Mouse (Mus musculus): Measurements from ENCODE around the gene Atp5f1. TPM values are rescaled to one million over a fixed set of nuclear protein-coding genes. Genes with fewer than 3 reads are reported as not detected.

The Atp5f1 gene
- polyA plus RNA-seq, 1 experiment: 570 TPM

- H3K4me3 ChIP-seq (ENCODE audit: low read depth, low read length): no peak overlapping the region
- TF ChIP-seq POLR2A (IDR thresholded peaks at IDR 0.05; ENCODE audit: insufficient read depth, low read length) (no peak), CTCF (IDR thresholded peaks at IDR 0.05; ENCODE audit: low read depth, low read length) (no peak), EP300 (IDR thresholded peaks at IDR 0.05; ENCODE audit: insufficient read depth, low read depth, low read length) (no peak)
- no peaks in the 10 kb centered on the region for H3K27me3 ChIP-seq (ENCODE audit: control insufficient read depth, insufficient read depth, low read length, poor library complexity, severe bottlenecking)
- H3K9ac ChIP-seq (ENCODE audit: low read depth, poor library complexity, severe bottlenecking): no peak overlapping the region
- no peaks in the 10 kb centered on the region for H3K9me3 ChIP-seq (replicated peaks; ENCODE audit: control insufficient read depth, insufficient read depth, low read length, poor library complexity, severe bottlenecking)
- no peaks in the 10 kb centered on the region for H3K36me3 ChIP-seq (ENCODE audit: control insufficient read depth, insufficient read depth, low read length, poor library complexity, severe bottlenecking)
- H3K27ac ChIP-seq (ENCODE audit: insufficient read depth, low read length): no peak overlapping the region
- H3K4me1 ChIP-seq (ENCODE audit: control insufficient read depth, insufficient read depth, low read length): peaks cover 2% of the 10 kb centered on the region
Observed at GRCm38 (mm10) chr3:105894601-105895592, 65.0 kb downstream of the Atp5f1 start.

DNA sequence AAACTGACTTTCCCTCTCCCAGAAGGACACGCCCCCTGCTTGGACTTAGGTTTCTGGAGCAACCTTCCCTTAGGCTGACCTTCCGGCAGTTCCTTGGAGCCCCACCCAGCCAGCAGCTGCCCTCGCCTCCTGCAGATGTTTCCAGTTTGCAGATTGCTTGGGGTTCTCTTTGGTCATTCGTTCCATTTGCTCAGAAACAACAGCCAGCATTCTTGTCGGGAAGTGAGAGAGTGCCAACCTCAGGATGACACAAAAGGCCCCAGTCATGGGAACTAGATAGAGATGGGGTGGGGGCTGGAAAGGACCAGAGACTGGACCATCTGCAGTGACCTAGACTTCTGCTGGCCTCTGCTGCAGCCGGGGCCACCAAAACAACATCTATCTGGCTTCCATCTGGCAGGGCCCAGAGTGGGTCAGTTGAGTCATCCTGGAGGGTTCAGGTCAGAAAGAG, 65.9 kb downstream of the Atp5f1 start:
- Histone ChIP-seq H3K9ac (ENCODE audit: low read depth, poor library complexity, severe bottlenecking) (no peak overlapping the region), H3K27me3 (ENCODE audit: control insufficient read depth, insufficient read depth, low read length, poor library complexity, severe bottlenecking) (no peaks in the 10 kb centered on the region), H3K36me3 (ENCODE audit: control insufficient read depth, insufficient read depth, low read length, poor library complexity, severe bottlenecking) (no peaks in the 10 kb centered on the region), H3K27ac (ENCODE audit: insufficient read depth, low read length) (no peak overlapping the region), H3K9me3 (replicated peaks; ENCODE audit: control insufficient read depth, insufficient read depth, low read length, poor library complexity, severe bottlenecking) (no peaks in the 10 kb centered on the region), H3K4me3 (ENCODE audit: low read depth, low read length) (no peak overlapping the region), H3K4me1 (ENCODE audit: control insufficient read depth, insufficient read depth, low read length) (peaks cover 2% of the 10 kb centered on the region)
- TF ChIP-seq EP300 (IDR thresholded peaks at IDR 0.05; ENCODE audit: insufficient read depth, low read depth, low read length): peak; percentile 68; the same call in 1 of the 2 replicates
- no peak for TF ChIP-seq POLR2A (IDR thresholded peaks at IDR 0.05; ENCODE audit: insufficient read depth, low read length)

Other genes with a start within 250 kb of the Atp5f1 start
- 87.7 and 88.6 TPM in 2 replicates for gene Rap1a, start 158.8 kb downstream of the Atp5f1 start, polyA plus RNA-seq (2011; ENCODE audit: insufficient read depth, insufficient read length, low read depth, missing spikeins)
- gene Adora3, start 89.2 kb downstream of the Atp5f1 start, polyA plus RNA-seq (2011; ENCODE audit: insufficient read depth, insufficient read length, low read depth, missing spikeins): 0.45 TPM in 1 of 2 replicates, not detected in the other
- gene Tmigd3, start 89.2 kb downstream of the Atp5f1 start, polyA plus RNA-seq (2011; ENCODE audit: insufficient read depth, insufficient read length, low read depth, missing spikeins): not detected in 2 replicates
- gene I830077J02Rik, start 27.4 kb downstream of the Atp5f1 start, polyA plus RNA-seq (2011; ENCODE audit: insufficient read depth, insufficient read length, low read depth, missing spikeins): not detected in 2 replicates
- gene Wdr77, start 730 bp downstream of the Atp5f1 start, polyA plus RNA-seq (2011; ENCODE audit: insufficient read depth, insufficient read length, low read depth, missing spikeins): 135 and 144 TPM in 2 replicates
- 5.7 and 5.9 TPM in 2 replicates for gene Ovgp1, start 13.6 kb upstream of the Atp5f1 start, polyA plus RNA-seq (2011; ENCODE audit: insufficient read depth, insufficient read length, low read depth, missing spikeins)
- 0.67 and 1.5 TPM in 2 replicates for gene Pifo, start 54.5 kb upstream of the Atp5f1 start, polyA plus RNA-seq (2011; ENCODE audit: insufficient read depth, insufficient read length, low read depth, missing spikeins)
- not detected in 2 replicates for gene Chil5, start 72.7 kb upstream of the Atp5f1 start, polyA plus RNA-seq (2011; ENCODE audit: insufficient read depth, insufficient read length, low read depth, missing spikeins)
- gene Chia1, start 153.1 kb upstream of the Atp5f1 start, polyA plus RNA-seq (2011; ENCODE audit: insufficient read depth, insufficient read length, low read depth, missing spikeins): not detected in 2 replicates
- not detected in 2 replicates for gene Chil3, start 207.5 kb upstream of the Atp5f1 start, polyA plus RNA-seq (2011; ENCODE audit: insufficient read depth, insufficient read length, low read depth, missing spikeins)